Mouse (Mus musculus): ENCODE data around the gene Mapre3. TPM values are rescaled to one million over a fixed set of nuclear protein-coding genes. Genes with fewer than 3 reads are reported as not detected.

Gene Mapre3
- 22.1 and 22.7 TPM in 2 replicates for polyA plus RNA-seq (2015; fragmentation: Nextera tagmentation; extraction: Ambion mirVana)

DNA sequence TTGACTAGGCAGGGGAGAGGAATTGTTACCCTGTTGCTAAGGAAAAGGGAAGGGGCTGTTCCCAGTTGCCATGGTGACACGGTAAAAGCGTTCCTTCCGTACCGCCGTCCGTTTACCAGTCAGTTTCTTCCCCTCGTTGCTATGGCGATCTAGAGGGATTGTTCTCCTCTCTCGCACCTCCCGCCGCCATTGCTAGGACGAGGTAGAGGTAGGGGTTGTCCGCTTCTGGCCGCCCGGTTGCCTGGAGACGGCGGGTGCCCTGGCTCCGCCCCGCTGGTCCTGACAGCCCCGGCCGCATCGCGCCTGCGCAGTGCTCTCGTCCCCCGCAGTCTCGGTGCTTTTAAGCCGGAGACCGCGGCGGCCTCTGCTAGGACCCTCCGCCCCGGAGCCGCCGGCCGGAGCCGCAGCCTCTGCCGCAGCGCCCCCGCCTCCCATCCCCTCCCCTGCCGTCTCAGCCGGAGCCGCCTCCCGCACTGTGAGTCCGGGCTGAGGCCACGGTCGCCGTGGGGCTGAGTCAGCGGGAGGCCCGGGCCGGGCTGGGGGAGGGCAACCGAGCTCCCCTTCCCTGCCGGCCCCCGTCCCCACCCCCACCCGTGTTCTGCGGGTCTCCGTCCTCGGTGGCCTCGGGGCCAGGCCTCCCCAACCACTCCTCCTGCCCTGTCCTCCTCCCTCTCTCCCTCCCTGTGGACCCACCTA, at the start of gene Mapre3:
Gene Mapre3, plus strand, starts transcription at position 218 of the 696 bp plus-strand sequence.
- H3K36me3 ChIP-seq (ENCODE audit: insufficient read depth, low read length) = no peaks in the 10 kb centered on the region
- 0 out of 2 replicates have a peak, but pooled peaks cover 4% of the 10 kb centered on the region for H3K27me3 ChIP-seq (ENCODE audit: insufficient read depth, low read length)
- peak within 1 kb of the TSS; percentile 90 for H3K9ac ChIP-seq (replicated peaks; ENCODE audit: low read length)
- no peak within 1 kb of the TSS for H3K27ac ChIP-seq (ENCODE audit: low read length)
- H3K4me1 ChIP-seq (ENCODE audit: insufficient read depth, low read length) = peaks cover 13% of the 10 kb centered on the region
- H3K4me3 ChIP-seq (ENCODE audit: low read length) = peak within 1 kb of the TSS; percentile 85
- peak; percentile 95 for ATAC-seq (ENCODE audit: low FRiP score, low TSS enrichment)
- peak within 1 kb of the TSS; percentile 87 for H3K4me2 ChIP-seq (replicated peaks; ENCODE audit: low read depth, low read length)
- no peaks in the 10 kb centered on the region for H3K9me3 ChIP-seq (ENCODE audit: low read length)
- WGBS = under 1% methylated on average over 48 of the region's 59 CpGs

DNA sequence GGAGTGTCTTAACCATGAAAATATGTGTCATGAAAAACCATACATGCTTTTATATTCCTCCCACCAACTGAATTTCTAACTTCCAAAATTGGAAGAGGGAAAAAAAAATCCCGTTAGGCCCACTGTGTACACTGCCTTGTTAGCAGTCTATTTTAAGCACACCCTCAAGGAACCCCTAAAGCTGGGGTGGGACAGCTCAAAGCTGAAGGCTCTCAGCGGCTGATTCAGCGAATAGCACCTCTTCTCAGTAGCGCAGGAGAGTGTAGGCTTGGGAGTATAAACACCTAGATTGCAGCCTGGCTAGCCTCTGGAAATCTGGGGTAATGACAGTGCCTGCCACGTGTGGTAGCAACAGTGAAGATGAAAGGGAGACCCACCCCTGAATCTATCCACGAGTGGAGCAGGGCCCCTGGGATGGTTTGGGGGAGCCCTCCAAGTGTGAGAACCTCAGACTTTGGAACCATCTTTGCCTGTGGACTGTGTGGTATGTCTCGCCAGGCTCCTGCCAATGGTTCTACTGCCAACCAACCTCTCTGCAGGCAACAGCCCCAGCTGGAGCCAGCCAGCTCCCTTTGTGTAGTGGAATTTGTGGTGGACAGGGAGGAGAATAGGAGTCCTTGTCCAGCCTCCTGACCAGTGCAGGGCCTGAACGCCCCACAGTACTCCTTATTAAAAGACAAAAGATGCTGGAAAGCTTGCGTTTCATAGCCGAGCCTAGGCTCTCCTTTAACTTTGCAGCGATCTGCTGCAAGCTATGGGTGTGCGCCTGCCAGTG, 48.7 kb upstream of the Mapre3 start:
- Histone ChIP-seq H3K9me3 (ENCODE audit: low read length) (no peaks in the 10 kb centered on the region), H3K4me3 (ENCODE audit: low read length) (no peak overlapping the region), H3K4me1 (ENCODE audit: insufficient read depth, low read length) (peaks cover 10% of the 10 kb centered on the region), H3K27me3 (ENCODE audit: insufficient read depth, low read length) (no peaks in the 10 kb centered on the region), H3K9ac (replicated peaks; ENCODE audit: low read length) (no peak overlapping the region), H3K36me3 (ENCODE audit: insufficient read depth, low read length) (no peaks in the 10 kb centered on the region), H3K27ac (ENCODE audit: low read length) (no peak overlapping the region), H3K4me2 (replicated peaks; ENCODE audit: low read depth, low read length) (no peak overlapping the region)
- ATAC-seq (ENCODE audit: low FRiP score, low TSS enrichment) = no peak
- 80% methylated on average over 12 of the region's 12 CpGs for WGBS

GRCm38 (mm10) chr5:30768082-30768481, 46.4 kb upstream of the Mapre3 start:
- Histone ChIP-seq H3K36me3 (ENCODE audit: insufficient read depth, low read length) (no peaks in the 10 kb centered on the region), H3K4me1 (ENCODE audit: insufficient read depth, low read length) (peaks cover 15% of the 10 kb centered on the region), H3K9ac (replicated peaks; ENCODE audit: low read length) (no peak overlapping the region), H3K27me3 (ENCODE audit: insufficient read depth, low read length) (no peaks in the 10 kb centered on the region), H3K4me2 (replicated peaks; ENCODE audit: low read depth, low read length) (no peak overlapping the region), H3K4me3 (ENCODE audit: low read length) (no peak overlapping the region), H3K27ac (ENCODE audit: low read length) (no peak overlapping the region), H3K9me3 (ENCODE audit: low read length) (no peaks in the 10 kb centered on the region)
- ATAC-seq (ENCODE audit: low FRiP score, low TSS enrichment) = no peak
- WGBS = 73% methylated on average over 4 of the region's 4 CpGs

GRCm38 (mm10) chr5:30768598-30768997, 45.8 kb upstream of the Mapre3 start:
- H3K27me3 ChIP-seq (ENCODE audit: insufficient read depth, low read length) = no peaks in the 10 kb centered on the region
- no peaks in the 10 kb centered on the region for H3K9me3 ChIP-seq (ENCODE audit: low read length)
- H3K9ac ChIP-seq (replicated peaks; ENCODE audit: low read length) = no peak overlapping the region
- peak; percentile 76 for ATAC-seq (ENCODE audit: low FRiP score, low TSS enrichment)
- peaks cover 15% of the 10 kb centered on the region for H3K4me1 ChIP-seq (ENCODE audit: insufficient read depth, low read length)
- WGBS = 9% methylated on average over 9 of the region's 9 CpGs
- H3K4me3 ChIP-seq (ENCODE audit: low read length) = no peak overlapping the region
- no peak overlapping the region for H3K27ac ChIP-seq (ENCODE audit: low read length)
- H3K36me3 ChIP-seq (ENCODE audit: insufficient read depth, low read length) = no peaks in the 10 kb centered on the region
- 0 out of 2 replicates have a peak overlapping the region, but pooled peaks have one; percentile 2 for H3K4me2 ChIP-seq (replicated peaks; ENCODE audit: low read depth, low read length)

- no peak overlapping the region for H3K4me2 ChIP-seq (replicated peaks; ENCODE audit: low read depth, low read length)
- no peak overlapping the region for H3K9ac ChIP-seq (replicated peaks; ENCODE audit: low read length)
- 0 out of 2 replicates have a peak, but pooled peaks have one; percentile 12 for ATAC-seq (ENCODE audit: low FRiP score, low TSS enrichment)
- no peak overlapping the region for H3K4me3 ChIP-seq (ENCODE audit: low read length)
- 75% methylated on average over 9 of the region's 9 CpGs for WGBS
- H3K9me3 ChIP-seq (ENCODE audit: low read length) = no peaks in the 10 kb centered on the region
- peaks cover 15% of the 10 kb centered on the region for H3K4me1 ChIP-seq (ENCODE audit: insufficient read depth, low read length)
- H3K27ac ChIP-seq (ENCODE audit: low read length) = no peak overlapping the region
- no peaks in the 10 kb centered on the region for H3K27me3 ChIP-seq (ENCODE audit: insufficient read depth, low read length)
- H3K36me3 ChIP-seq (ENCODE audit: insufficient read depth, low read length) = no peaks in the 10 kb centered on the region
These were observed 45.4 kb upstream of the Mapre3 start for GRCm38 (mm10) chr5:30769075-30769474.

DNA sequence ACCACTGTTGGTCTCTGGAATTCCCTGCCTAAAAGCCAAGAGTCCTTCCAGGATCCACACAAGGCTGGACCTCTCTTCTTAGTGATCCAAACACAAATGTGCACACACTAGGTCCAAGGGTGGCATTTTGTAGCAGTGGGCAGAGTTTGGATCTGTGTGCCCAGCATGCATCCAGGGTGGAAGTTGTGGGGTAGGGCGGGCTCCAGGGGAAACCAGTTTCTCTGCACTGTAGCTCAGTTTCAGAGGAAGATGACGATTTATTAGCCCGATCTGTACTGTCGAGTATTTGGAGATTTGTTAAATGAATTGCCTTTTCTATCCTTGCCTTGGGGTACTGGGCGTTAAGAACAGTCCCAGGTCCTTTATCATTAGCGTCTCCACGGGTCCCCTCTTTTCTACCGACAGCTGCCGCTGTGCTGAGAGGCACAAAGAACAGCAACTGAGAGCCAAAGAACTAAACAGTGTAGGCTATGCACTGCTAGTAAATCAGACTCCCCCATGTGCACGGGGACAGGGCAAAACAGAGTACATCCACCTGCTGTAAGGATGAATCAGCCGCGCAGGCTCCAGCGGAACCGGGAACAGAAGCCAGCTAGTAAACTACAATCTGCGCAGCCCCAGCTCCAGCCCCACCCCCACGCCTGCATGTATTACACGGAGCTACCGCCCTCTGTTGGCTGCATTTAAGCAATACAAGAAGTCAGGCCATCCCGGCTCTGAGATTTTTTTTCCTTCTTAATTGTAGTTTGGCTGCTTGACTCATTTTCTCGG, 39.7 kb upstream of the Mapre3 start:
- no peak overlapping the region for H3K27ac ChIP-seq (ENCODE audit: low read length)
- peak; percentile 79 for ATAC-seq (ENCODE audit: low FRiP score, low TSS enrichment)
- H3K9ac ChIP-seq (replicated peaks; ENCODE audit: low read length) = peak overlapping the region; percentile 50; the same call in 1 of the 2 replicates
- H3K27me3 ChIP-seq (ENCODE audit: insufficient read depth, low read length) = no peaks in the 10 kb centered on the region
- 9% methylated on average over 20 of the region's 20 CpGs for WGBS
- peaks cover 7% of the 10 kb centered on the region; the same call in 1 of the 2 replicates for H3K4me1 ChIP-seq (ENCODE audit: insufficient read depth, low read length)
- H3K9me3 ChIP-seq (ENCODE audit: low read length) = no peaks in the 10 kb centered on the region
- H3K36me3 ChIP-seq (ENCODE audit: insufficient read depth, low read length) = no peaks in the 10 kb centered on the region
- peak overlapping the region; percentile 36 for H3K4me3 ChIP-seq (ENCODE audit: low read length)
- peak overlapping the region; percentile 60 for H3K4me2 ChIP-seq (replicated peaks; ENCODE audit: low read depth, low read length)

- H3K36me3 ChIP-seq (ENCODE audit: insufficient read depth, low read length) = no peaks in the 10 kb centered on the region
- no peak overlapping the region for H3K27ac ChIP-seq (ENCODE audit: low read length)
- H3K9me3 ChIP-seq (ENCODE audit: low read length) = no peaks in the 10 kb centered on the region
- ATAC-seq (ENCODE audit: low FRiP score, low TSS enrichment) = no peak
- H3K4me1 ChIP-seq (ENCODE audit: insufficient read depth, low read length) = no peaks in the 10 kb centered on the region
- H3K27me3 ChIP-seq (ENCODE audit: insufficient read depth, low read length) = no peaks in the 10 kb centered on the region
- H3K9ac ChIP-seq (replicated peaks; ENCODE audit: low read length) = no peak overlapping the region
- H3K4me3 ChIP-seq (ENCODE audit: low read length) = no peak overlapping the region
- no peak overlapping the region for H3K4me2 ChIP-seq (replicated peaks; ENCODE audit: low read depth, low read length)
- 78% methylated on average over 9 of the region's 9 CpGs for WGBS
These were observed 33.7 kb upstream of the Mapre3 start for GRCm38 (mm10) chr5:30780699-30781098.

GRCm38 (mm10) chr5:30781147-30781546, 33.3 kb upstream of the Mapre3 start:
- H3K9ac ChIP-seq (replicated peaks; ENCODE audit: low read length) = no peak overlapping the region
- H3K9me3 ChIP-seq (ENCODE audit: low read length) = no peaks in the 10 kb centered on the region
- no peak for ATAC-seq (ENCODE audit: low FRiP score, low TSS enrichment)
- no peak overlapping the region for H3K27ac ChIP-seq (ENCODE audit: low read length)
- WGBS = 76% methylated on average over 3 of the region's 3 CpGs
- H3K4me2 ChIP-seq (replicated peaks; ENCODE audit: low read depth, low read length) = no peak overlapping the region
- H3K4me3 ChIP-seq (ENCODE audit: low read length) = no peak overlapping the region
- no peaks in the 10 kb centered on the region for H3K36me3 ChIP-seq (ENCODE audit: insufficient read depth, low read length)
- no peaks in the 10 kb centered on the region for H3K27me3 ChIP-seq (ENCODE audit: insufficient read depth, low read length)
- no peaks in the 10 kb centered on the region for H3K4me1 ChIP-seq (ENCODE audit: insufficient read depth, low read length)

DNA sequence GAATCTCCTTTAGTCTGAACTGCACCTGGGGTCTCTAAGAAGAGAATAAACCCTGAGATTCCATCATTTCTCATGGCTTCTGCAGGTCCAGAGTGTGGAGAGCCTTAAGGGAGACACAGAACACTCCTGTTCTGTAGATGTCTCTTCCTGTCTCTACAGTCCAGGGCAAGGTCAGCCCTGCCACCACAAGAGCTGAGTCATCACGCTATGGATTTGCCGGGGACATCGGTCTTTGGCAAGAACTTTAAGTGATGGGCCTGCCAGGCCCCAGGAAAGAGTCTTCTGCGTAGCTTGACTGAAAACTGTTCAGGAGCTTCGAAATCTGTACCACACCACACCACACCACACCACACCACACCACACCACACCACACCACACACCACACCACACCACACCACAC, 27.1 kb upstream of the Mapre3 start:
- H3K27me3 ChIP-seq (ENCODE audit: insufficient read depth, low read length) = no peaks in the 10 kb centered on the region
- no peak for ATAC-seq (ENCODE audit: low FRiP score, low TSS enrichment)
- no peak overlapping the region for H3K9ac ChIP-seq (replicated peaks; ENCODE audit: low read length)
- no peaks in the 10 kb centered on the region for H3K4me1 ChIP-seq (ENCODE audit: insufficient read depth, low read length)
- H3K36me3 ChIP-seq (ENCODE audit: insufficient read depth, low read length) = no peaks in the 10 kb centered on the region
- H3K4me3 ChIP-seq (ENCODE audit: low read length) = no peak overlapping the region
- H3K4me2 ChIP-seq (replicated peaks; ENCODE audit: low read depth, low read length) = no peak overlapping the region
- no peaks in the 10 kb centered on the region for H3K9me3 ChIP-seq (ENCODE audit: low read length)
- WGBS = 88% methylated on average over 5 of the region's 5 CpGs
- H3K27ac ChIP-seq (ENCODE audit: low read length) = no peak overlapping the region
